Mouse (Mus musculus) erythroblast, embryonic 14.5 days (primary cell): ENCODE results near the gene Ddhd1. TPM values are rescaled to one million over a fixed set of nuclear protein-coding genes. Genes with fewer than 3 reads are reported as not detected.

Experiments used
- H3K27me3 ChIP-seq: 2 replicates; pipeline ENCODE4 v1.6.1; 2012; ENCODE audit warnings: inconsistent platforms; ENCODE audit not compliant: control insufficient read depth
- H3K36me3 ChIP-seq: 2 replicates; pipeline ENCODE4 v1.6.1; 2012; ENCODE audit warnings: mild to moderate bottlenecking, inconsistent platforms; ENCODE audit not compliant: control insufficient read depth
- H3K4me1 ChIP-seq: 2 replicates; pipeline ENCODE4 v1.6.1; 2012; ENCODE audit warnings: inconsistent platforms; ENCODE audit not compliant: control insufficient read depth
- H3K4me3 ChIP-seq: replicated peaks from 2 replicates; pipeline ENCODE3; 2012; ENCODE audit warnings: moderate library complexity, mild to moderate bottlenecking, inconsistent platforms
- H3K9me3 ChIP-seq: 2 replicates; pipeline ENCODE4 v1.6.1; 2012; ENCODE audit warnings: low read length, inconsistent platforms, mixed read lengths; ENCODE audit not compliant: control insufficient read depth
- GATA1 ChIP-seq: IDR thresholded peaks from 2 replicates; pipeline ENCODE4 v1.6.1; 2012; ENCODE audit warnings: low read length, inconsistent platforms, mixed read lengths
- TAL1 ChIP-seq: IDR thresholded peaks from 3 replicates; pipeline ENCODE4 v1.6.1; 2012; ENCODE audit warnings: low read length, inconsistent platforms, mixed read lengths
- polyA plus RNA-seq: library from polyadenylated mRNA; stranded (reverse); fragments of >175 nt; gene quantifications from 2 replicates; pipeline ENCODE4 v1.2.3, GENCODE M21; 2012

The Ddhd1 gene
- polyA plus RNA-seq, 1 experiment, result 1.0 TPM

- Histone ChIP-seq H3K4me3 (no peak overlapping the region), H3K27me3 (no peaks in the 10 kb centered on the region), H3K36me3 (peaks cover 3% of the 10 kb centered on the region), H3K4me1 (peaks cover 19% of the 10 kb centered on the region), H3K9me3 (no peaks in the 10 kb centered on the region)
- TF ChIP-seq GATA1 (no peak), TAL1 (no peak)
Measured at GRCm38 (mm10) chr14:45632756-45633537, 25.0 kb downstream of the Ddhd1 start.

GRCm38 (mm10) chr14:45630544-45630943 lies 27.4 kb downstream of the Ddhd1 start:
- no peaks in the 10 kb centered on the region for H3K27me3 ChIP-seq
- no peak for TF ChIP-seq TAL1
- TF ChIP-seq GATA1, result no peak
- no peaks in the 10 kb centered on the region for H3K9me3 ChIP-seq
- no peak overlapping the region for H3K4me3 ChIP-seq
- peaks cover 5% of the 10 kb centered on the region for H3K36me3 ChIP-seq
- H3K4me1 ChIP-seq, result peaks cover 17% of the 10 kb centered on the region

- Histone ChIP-seq H3K4me3 (no peak overlapping the region), H3K4me1 (peaks cover 17% of the 10 kb centered on the region), H3K27me3 (no peaks in the 10 kb centered on the region), H3K9me3 (no peaks in the 10 kb centered on the region), H3K36me3 (peaks cover 7% of the 10 kb centered on the region)
- no peak for TF ChIP-seq GATA1
- no peak for TF ChIP-seq TAL1
Measured at GRCm38 (mm10) chr14:45629938-45630337, 28.0 kb downstream of the Ddhd1 start.

GRCm38 (mm10) chr14:45618351-45618750 lies 39.6 kb downstream of the Ddhd1 start:
- Histone ChIP-seq H3K27me3 (no peaks in the 10 kb centered on the region), H3K36me3 (peaks cover 49% of the 10 kb centered on the region), H3K9me3 (no peaks in the 10 kb centered on the region), H3K4me3 (no peak overlapping the region), H3K4me1 (no peaks in the 10 kb centered on the region)
- TF ChIP-seq TAL1, result no peak
- TF ChIP-seq GATA1, result no peak

GRCm38 (mm10) chr14:45616526-45616925 lies 41.4 kb downstream of the Ddhd1 start:
- no peaks in the 10 kb centered on the region for H3K4me1 ChIP-seq
- H3K4me3 ChIP-seq, result no peak overlapping the region
- peaks cover 68% of the 10 kb centered on the region for H3K36me3 ChIP-seq
- H3K9me3 ChIP-seq, result no peaks in the 10 kb centered on the region
- H3K27me3 ChIP-seq, result no peaks in the 10 kb centered on the region
- TF ChIP-seq GATA1 (no peak), TAL1 (no peak)

- Histone ChIP-seq H3K4me3 (no peak overlapping the region), H3K4me1 (peaks cover 2% of the 10 kb centered on the region), H3K36me3 (peaks cover 73% of the 10 kb centered on the region), H3K9me3 (no peaks in the 10 kb centered on the region), H3K27me3 (no peaks in the 10 kb centered on the region)
- no peak for TF ChIP-seq TAL1
- no peak for TF ChIP-seq GATA1
Measured at GRCm38 (mm10) chr14:45615776-45616175, 42.2 kb downstream of the Ddhd1 start.

GRCm38 (mm10) chr14:45614822-45615221 lies 43.1 kb downstream of the Ddhd1 start:
- no peaks in the 10 kb centered on the region for H3K27me3 ChIP-seq
- no peaks in the 10 kb centered on the region for H3K9me3 ChIP-seq
- H3K36me3 ChIP-seq, result peaks cover 80% of the 10 kb centered on the region
- H3K4me3 ChIP-seq, result no peak overlapping the region
- peaks cover 2% of the 10 kb centered on the region for H3K4me1 ChIP-seq
- TF ChIP-seq GATA1 (no peak), TAL1 (no peak)

- no peaks in the 10 kb centered on the region for H3K9me3 ChIP-seq
- H3K4me3 ChIP-seq, result no peak overlapping the region
- TF ChIP-seq TAL1 (no peak), GATA1 (no peak)
- H3K27me3 ChIP-seq, result no peaks in the 10 kb centered on the region
- peaks cover 82% of the 10 kb centered on the region for H3K36me3 ChIP-seq
- peaks cover 2% of the 10 kb centered on the region for H3K4me1 ChIP-seq
Measured at GRCm38 (mm10) chr14:45614406-45614805, 43.5 kb downstream of the Ddhd1 start.

GRCm38 (mm10) chr14:45611654-45612053 lies 46.3 kb downstream of the Ddhd1 start:
- H3K36me3 ChIP-seq, result peaks cover 86% of the 10 kb centered on the region
- no peak overlapping the region for H3K4me3 ChIP-seq
- peaks cover 2% of the 10 kb centered on the region for H3K4me1 ChIP-seq
- TF ChIP-seq GATA1 (no peak), TAL1 (no peak)
- H3K9me3 ChIP-seq, result no peaks in the 10 kb centered on the region
- H3K27me3 ChIP-seq, result no peaks in the 10 kb centered on the region

GRCm38 (mm10) chr14:45602002-45602401 lies 55.9 kb downstream of the Ddhd1 start:
- Histone ChIP-seq H3K27me3 (no peaks in the 10 kb centered on the region), H3K4me1 (no peaks in the 10 kb centered on the region), H3K36me3 (peaks cover 70% of the 10 kb centered on the region), H3K4me3 (no peak overlapping the region), H3K9me3 (no peaks in the 10 kb centered on the region)
- TF ChIP-seq GATA1, result no peak
- TF ChIP-seq TAL1, result no peak
